In genomic region chr2:30938574-30938991, GRCm38 (mm10) we compare ENCODE assay signal across 14 mouse cellular contexts.
"Had no signal": no experiment of that assay in that cellular context is flagged by ENCODE, and none has a peak within 500 bp of the region (broad histone marks: within the 10 kb centered on the region; RNA-seq: fewer than 3 reads in every experiment).

No protein-coding gene starts in this region.

- ATAC-seq: liver, postnatal 0 days; midbrain, embryonic 13.5 days had no signal

- H3K36me3 ChIP-seq: limb, embryonic 12.5 days; liver, embryonic 13.5 days; midbrain, embryonic 13.5 days; neural tube, embryonic 15.5 days had no signal

- H3K4me1 ChIP-seq: limb, embryonic 12.5 days; midbrain, embryonic 13.5 days had no signal

- H3K4me3 ChIP-seq: limb, embryonic 12.5 days; liver, embryonic 13.5 days; midbrain, embryonic 13.5 days; myocyte; neural tube, embryonic 15.5 days had no signal

- H3K4me2 ChIP-seq: limb, embryonic 12.5 days; liver, embryonic 13.5 days; midbrain, embryonic 13.5 days; neural tube, embryonic 15.5 days had no signal

- H3K27ac ChIP-seq: limb, embryonic 12.5 days; liver, embryonic 13.5 days; midbrain, embryonic 13.5 days; neural tube, embryonic 15.5 days had no signal

- H3K27me3 ChIP-seq: limb, embryonic 12.5 days had no signal

- DNase-seq: kidney, postnatal 25 days; layer of hippocampus, adult 9-11 months; layer of hippocampus, postnatal 36 days; liver; liver, embryonic 13.5 days; liver, postnatal 0 days; right cerebral cortex, postnatal 4 days; spleen, adult 18-20 months; thymus, adult 18-20 months; thymus, postnatal 14 days had no signal

- H3K9me3 ChIP-seq: limb, embryonic 12.5 days; liver, embryonic 13.5 days; midbrain, embryonic 13.5 days; neural tube, embryonic 15.5 days had no signal

- H3K9ac ChIP-seq: limb, embryonic 12.5 days; liver, embryonic 13.5 days; liver, postnatal 0 days; midbrain, embryonic 13.5 days; neural tube, embryonic 15.5 days had no signal
